Mouse (Mus musculus) regulatory T cell (primary cell): ENCODE measurements around the gene Bicc1.
"Not testable (repeated sequence)": the region's sequence is repeated elsewhere in the genome, so short reads cannot be mapped to it uniquely, and the experiment has no call there.

Experiments
- in situ Hi-C: fragments of 300-600 bp; cut with MboI, MseI; formaldehyde crosslinking; loops from one replicate; pipeline ENCODE4 v1.15.1; 2025; ENCODE audit warnings: high pct_unique_total_duplicates

Gene Bicc1

DNA sequence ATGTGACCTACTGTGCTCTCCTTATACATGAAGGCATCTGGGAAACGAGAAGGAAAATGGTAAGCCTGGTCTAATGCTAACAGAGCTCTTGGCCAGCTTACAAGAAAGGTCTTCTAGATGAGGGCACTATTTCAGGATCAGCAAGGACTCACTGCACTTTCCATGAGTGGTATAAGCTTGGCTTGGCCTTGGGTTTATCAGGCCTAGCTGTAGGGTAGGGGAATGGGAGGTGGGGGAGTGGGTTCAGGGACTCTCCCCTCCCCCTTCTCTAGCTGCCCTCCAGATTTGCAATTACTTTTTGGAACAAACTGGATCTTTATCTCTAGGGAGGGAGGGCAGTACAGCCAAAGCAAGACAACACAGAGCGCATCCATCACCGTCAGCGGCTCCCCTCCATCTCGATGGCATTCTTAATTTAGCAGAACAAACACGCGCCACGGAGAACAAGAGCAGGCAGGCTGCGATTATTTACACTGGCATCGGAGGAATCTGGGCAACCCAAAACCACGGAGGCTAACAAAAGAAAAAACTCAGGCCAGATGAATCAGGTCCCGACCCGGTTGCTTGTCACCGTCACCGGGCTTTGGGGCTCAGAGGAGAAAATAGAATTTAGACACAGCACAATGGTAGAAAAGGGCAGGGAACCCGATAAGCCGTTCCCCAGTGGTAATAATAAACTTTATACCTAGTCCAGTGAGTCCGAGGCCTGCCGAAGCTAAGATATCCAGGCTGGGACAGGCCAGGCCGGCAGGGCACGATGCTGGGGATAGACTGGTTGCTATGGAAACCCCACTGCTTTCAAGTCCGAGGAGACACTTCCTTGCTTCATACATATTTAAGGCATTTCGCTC, 210.0 kb downstream of the Bicc1 start:
- in situ Hi-C loops: loop anchor here (25.0 kb wide), 1 partner anchor 637 kb away; no protein-coding TSS in a partner anchor

DNA sequence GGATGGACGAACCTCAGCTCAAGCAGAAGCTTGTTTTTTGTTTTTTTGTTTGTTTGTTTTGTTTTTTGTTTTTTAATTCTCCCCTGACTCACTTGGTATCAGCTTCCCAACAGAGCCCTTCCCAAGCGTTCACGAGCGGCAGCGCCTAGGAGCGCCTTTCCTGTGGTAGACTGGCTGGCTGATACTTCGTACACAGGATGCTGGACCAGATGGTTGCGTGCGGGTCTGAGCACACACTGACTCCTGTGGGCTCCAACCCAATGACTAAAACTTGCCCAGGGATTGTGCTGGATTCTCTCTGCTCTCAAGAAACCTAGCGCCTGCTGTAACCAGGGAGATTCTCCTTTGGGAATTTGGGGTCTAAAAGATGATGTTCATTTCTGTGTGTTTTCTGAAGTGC, 211.2 kb downstream of the Bicc1 start:
- in situ Hi-C loops: no loop called here

DNA sequence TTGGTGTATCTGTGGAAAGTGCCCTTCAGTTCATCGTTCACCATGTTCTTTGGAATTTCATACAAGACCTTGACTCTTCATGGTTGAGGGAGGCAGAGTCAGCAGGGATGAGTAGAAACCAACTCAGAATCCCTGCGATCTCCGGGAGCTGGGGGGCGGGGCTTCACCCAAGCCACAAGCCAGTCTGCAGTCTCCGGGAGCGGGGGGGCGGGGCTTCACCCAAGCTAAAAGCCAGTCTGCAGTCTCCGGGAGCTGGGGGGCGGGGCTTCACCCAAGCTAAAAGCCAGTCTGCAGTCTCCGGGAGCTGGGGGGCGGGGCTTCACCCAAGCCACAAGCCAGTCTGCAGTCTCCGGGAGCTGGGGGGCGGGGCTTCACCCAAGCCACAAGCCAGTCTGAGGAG, 213.4 kb downstream of the Bicc1 start:
- in situ Hi-C loops: not testable (repeated sequence)

DNA sequence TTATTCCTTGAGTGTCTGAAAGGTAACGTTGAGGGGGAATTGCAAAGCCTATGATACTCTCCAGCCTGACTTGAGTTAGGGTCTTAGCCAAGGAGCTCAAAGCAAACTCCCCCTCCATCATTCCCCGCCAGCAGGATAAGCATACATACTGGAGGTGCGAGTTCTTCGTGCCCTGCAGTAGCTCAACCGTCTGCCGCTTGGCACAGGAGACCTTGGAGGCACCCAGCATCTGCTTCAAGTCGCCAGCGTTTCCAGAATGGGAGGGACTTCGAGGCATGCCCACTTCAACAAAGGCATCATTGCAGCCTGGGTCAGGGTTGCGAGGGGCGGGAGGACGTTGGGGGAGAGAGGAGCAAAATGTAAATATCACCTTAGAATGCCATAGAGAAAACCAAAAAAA, 214.4 kb downstream of the Bicc1 start:
- in situ Hi-C loops: no loop called here

DNA sequence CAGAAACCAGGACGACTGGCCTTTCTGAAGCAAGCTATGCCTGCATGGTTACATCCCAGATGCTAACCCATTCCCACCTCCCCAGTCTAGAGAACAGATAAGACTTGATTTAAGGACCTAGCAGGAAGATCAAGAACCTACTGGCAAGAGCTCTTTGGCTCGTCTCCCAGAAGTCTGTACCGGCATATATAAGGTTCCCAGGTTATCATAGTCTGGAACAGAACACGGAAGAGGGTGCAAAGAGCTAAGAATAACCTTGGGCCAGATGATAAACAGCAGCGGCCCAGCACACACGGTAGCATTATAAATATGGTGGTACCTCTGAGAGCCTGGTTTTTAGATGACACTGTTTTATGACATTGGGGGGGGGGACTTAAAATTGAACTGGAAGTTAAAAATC, 217.9 kb downstream of the Bicc1 start:
- in situ Hi-C loops: no loop called here

DNA sequence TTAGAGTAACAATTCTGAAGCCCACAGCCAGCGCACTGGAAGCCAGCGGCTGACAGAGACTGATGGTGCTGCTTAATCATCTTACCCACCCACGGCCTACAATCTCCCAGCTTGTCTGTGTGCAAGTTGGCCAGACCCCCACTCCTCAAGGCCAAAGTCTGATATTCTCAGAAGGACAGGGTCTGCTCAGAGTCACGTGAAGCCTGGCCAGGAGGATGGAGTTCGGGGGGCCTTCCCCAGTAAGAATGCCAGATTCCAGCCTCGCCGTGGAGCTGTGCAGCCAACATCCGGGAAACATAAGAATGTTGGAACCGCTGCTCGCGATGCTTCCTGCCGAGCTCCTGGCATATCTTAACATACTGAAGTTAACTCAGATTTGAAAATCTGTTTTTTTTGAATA, 219.7 kb downstream of the Bicc1 start:
- in situ Hi-C loops: no loop called here

DNA sequence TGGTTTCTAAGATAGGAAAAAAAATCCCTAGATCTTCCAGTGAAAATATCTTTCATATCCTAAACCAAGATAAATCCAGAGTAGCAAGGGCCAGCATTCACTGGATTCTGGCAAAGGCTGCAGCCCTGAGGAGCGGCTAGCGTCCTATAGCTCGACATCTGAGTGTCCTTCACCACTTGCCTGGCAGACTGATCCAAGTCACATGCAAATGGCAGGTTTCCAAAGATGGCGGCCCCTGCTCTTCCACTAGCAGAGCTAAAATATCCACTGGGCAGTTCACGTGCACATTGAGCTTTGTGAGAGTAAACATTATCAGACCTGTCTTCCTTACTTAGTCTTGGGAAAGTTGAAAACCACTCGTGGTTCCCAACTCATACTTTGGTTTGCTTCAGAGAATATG, 222.1 kb downstream of the Bicc1 start:
- in situ Hi-C loops: no loop called here

DNA sequence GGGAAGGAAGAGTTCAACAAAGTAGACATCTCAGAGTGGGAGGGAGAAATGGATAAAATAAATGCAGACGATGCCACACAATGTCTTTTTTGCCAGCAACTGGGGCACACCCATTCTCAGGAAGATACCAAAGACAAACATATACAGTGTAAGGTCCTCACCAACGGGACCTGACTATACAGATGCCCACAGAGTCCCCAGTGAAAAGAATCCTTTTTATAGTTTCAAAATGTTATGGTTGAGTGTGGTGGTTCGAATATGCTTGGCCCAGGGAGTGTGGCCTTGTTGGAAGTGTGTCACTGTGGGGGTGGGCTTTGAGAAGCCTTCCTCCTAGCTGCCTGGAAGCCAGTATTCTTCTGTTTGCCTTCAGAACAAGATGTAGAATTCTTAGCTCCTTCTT, 223.5 kb downstream of the Bicc1 start:
- in situ Hi-C loops: no loop called here

DNA sequence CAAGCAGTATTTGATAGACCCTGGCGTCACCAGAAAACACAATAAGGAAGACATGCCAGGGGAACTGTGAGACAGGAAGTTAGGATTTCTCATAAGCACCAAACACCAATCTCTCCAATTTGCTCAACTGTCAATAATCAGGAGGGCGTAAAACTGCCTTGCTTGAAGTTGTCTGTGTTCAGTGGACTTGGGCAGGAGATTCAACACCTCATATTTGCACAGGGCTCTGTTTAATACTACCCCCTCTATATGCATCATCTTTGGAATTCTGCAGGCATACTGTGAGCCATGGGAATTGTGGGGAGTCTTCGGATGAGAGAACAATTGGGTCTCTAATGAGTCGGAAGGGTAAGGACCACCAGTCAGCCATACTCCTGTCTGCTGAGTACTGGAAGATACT, 233.4 kb downstream of the Bicc1 start:
- in situ Hi-C loops: no loop called here

DNA sequence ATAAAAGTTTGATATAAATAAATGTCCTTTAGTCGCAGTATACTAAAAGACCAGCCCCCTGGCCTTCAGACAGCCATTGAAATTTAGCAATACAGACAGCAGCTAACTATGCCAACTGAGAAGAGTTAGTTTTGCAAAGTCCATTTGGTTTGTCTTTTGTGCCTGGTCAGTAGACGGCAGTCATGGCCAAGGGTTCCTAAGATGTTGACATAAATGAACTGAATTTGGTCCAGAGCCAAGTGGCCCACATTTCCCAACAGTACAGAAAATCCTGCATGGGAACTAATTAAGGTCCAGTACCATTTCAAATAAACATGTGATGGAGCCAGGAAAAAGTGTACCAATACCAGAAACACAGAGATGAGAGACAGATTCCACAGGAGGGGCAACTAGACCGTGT, 235.2 kb downstream of the Bicc1 start:
- in situ Hi-C loops: no loop called here

DNA sequence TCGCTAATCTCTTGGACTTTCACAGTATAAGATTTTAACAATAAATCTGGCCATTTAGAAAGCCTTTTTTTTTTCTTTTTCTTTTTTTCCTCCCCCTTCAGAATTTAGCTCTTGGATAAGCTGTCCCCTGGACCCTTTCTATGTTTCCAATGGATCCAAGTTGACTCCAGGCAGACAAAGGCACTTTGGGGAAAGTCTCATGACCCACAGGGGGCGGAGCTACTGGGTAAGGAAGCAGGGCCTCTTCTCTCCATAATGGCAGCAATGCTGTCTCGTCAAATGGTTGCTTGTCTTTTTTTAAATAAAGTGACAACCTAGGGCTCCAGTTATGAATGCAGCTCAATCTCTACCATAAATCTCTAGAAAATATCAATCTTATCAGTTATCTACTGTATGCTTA, 235.6 kb downstream of the Bicc1 start:
- in situ Hi-C loops: no loop called here

DNA sequence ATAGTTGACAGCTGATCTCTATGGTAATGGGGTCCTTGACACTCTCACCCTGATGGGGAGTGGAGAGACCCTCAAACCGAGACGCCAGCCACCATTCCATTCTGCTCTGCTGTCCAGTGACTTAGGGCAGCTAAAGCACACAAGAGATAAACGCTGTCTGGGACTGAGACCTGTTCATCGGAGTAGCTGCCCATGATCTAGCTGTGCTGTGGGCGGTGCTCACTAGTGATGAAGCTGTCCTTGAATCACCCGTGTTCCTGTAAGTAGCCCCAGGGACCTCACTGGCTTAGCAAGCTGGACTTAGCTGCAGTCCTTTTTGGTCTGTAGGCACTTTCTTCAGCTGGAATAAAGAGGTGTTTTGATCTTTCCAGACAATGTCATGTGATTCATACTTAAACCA, 238.0 kb downstream of the Bicc1 start:
- in situ Hi-C loops: no loop called here

DNA sequence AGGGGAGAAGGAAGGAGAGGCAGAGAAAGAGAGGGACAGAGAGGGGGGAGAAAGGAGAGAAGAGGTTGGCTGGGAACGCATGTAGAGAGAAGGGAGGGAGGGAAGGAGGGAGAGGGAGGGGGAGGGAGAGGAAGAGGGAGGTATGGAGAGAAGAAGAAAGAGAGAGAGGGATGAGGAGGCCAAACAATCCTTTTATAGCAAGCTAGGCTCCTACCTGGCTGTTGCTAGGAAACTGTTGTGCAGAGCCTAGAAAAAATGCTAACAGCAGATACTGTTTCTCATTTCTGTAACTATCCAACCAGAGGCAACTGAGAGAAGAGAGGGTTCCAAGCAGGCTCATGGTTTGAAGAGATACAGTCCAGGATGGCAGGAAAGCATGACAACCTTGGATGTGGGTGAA, 239.6 kb downstream of the Bicc1 start:
- in situ Hi-C loops: no loop called here

DNA sequence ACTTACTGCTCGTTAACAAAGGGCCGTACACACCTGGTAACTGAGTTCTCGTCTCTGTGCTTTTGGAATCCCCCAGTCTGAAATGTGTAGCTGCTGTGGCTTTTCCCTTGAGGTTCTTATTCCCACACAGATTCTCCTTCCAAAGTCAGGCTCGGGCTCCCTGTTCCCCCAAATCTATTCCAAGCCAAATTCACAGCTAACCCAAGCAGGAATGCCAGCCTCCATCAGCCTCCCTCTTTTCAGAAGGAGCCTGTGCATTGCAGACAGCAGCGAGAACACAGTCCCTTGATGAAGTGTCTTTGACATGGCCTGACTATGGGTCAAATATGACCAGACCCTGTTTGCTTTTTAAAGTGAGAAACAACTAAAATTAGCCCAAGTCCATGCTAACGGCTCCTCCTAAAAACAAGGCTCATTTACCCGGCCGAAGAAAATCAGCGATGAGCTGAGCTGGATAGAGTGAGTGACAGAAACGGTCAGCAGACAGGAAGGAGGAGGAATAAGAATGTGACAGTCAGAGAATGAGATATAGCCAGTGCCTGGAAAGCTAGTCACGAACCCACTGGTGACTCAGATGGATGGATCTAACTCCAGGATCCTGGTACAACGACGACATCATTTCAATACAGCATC, 240.4 kb downstream of the Bicc1 start:
- in situ Hi-C loops: no loop called here

DNA sequence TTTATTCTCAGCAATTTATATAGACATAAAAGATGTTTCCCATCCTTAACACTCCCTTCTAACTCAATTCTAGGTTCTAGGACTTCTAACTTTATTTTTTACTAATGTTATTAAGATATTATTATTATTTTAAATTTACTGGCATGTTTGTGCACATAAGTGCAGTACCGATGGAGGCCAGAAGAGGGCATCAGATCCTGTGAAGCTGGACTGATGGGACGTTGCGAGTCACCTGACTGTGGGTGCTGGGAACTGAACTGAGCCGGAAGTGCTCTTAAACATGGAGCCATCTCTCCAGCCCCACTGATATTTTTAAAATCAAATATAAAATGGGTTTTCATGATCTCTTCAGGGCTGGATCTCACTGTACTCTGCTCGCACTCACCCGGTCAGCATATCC, 242.8 kb downstream of the Bicc1 start:
- in situ Hi-C loops: no loop called here

DNA sequence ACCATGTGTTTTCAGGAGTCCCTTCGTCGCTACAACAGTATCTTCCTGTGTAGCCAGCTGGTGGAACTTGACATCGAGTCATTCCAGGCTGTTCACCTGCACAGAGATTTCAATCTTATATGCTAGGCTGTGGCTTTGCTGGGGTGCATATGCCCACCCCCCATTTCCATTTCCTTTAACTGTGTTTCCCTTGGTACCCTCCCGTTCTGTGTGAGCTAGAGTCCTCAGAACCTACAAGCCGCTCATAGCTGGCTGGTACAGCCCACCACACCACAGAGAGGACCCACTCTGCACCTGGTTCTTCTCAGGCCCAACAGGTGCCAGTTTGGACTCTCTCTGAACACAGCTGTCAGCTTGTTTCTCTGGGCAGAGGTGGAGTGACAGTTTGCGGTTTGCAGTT, 244.4 kb downstream of the Bicc1 start:
- in situ Hi-C loops: no loop called here

DNA sequence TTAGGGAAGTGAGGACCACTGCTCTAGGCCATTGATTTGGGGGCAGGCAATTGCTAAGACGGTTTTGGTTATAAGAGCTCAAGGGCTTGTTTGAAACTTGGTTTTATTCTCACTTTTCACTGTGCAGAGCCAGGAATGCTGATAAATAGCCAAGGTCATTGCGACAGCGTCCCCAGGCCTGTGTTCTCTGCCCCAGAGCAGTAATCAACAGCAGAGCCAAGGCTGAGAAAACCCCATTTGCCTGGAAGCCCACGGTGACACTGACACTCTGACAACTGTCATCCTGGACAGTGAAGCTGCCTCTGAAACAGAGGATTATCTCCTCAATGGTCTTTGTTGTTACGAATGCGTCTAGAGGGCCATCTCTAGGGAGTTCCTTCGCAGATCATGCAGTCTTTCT, 255.6 kb downstream of the Bicc1 start:
- in situ Hi-C loops: no loop called here

DNA sequence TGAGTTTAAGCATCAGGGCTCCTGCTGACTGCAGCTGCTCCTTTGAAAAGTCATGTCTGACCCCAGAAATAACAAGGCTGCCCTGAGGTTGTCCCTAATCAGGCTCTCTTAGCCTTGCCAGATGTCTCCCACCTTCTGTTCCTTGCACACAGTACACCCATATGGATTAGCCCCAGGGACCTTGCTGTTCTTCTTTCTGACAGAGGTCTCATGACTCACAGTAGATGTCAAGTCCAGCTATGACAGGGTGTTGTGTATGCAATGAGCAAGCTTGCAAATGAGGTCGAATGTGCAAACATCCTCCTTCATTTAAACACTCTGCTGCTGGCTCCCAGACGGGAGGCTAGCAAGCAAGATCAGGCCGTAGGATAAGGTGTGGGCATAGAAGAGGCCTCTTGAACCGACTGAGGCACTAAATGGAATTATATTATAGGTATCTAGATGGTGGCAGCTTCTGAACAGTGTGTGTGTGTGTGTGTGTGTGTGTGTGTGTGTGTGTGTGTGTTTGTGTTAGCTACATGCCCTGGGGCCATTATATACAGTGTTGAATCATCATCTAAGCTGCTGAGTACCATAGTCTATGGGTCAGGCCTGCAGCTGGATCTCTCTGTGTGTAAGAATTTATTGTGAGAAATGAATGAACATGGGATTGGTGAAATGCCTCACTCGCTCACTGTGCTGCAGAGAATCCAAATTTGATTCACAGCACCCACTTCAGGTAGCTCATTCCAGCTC, 256.6 kb downstream of the Bicc1 start:
- in situ Hi-C loops: no loop called here

DNA sequence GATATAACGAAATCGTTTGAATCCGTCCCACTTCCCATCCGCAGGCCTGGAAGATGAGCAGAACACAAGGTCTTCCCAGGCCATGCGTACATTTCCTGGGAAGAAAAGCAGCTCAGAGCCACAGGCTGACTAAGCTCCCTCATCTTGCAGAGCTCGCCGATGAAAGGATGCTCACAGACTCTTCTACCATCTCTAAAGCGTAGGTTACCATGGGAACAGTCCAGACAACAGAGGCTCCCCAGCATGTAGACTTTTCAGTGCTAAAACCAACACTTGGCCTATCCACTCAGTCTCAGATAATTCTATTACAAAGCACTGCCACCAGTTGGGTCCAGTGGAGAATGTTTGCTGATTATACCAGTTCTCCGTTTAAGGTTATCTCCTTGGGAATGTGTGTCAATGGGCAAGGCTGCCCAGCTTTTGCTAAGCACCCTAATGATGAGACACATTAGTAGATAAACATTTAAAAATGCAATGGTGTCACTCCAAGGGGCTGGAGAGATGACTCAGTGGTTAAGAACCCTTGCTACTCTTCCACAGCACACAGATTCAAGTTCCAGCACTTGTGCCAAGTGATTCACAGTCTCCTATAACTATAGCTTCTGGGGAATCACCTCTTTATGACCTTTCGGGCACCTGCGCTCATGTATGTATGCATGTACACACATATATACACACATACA, 258.2 kb downstream of the Bicc1 start:
- in situ Hi-C loops: no loop called here

DNA sequence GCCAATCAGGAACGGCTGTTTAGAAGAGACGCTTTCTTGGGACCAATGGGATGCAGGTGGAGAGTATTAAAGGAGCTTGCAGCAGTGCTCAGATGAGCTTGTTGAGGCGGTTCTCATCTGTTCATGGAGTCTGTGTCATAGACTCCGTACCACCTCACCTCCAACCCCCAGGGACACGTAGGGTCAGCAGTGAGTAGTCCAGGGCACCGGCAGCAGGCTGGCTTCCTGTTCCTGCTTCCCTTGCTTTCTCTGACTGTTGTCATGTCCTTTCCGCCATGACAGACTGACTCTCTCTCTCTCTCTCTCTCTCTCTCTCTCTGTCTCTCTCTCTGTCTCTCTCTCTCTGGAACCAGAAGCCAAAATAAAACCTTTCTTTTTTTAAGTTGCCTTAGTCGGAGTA, 263.6 kb downstream of the Bicc1 start:
- in situ Hi-C loops: no loop called here

DNA sequence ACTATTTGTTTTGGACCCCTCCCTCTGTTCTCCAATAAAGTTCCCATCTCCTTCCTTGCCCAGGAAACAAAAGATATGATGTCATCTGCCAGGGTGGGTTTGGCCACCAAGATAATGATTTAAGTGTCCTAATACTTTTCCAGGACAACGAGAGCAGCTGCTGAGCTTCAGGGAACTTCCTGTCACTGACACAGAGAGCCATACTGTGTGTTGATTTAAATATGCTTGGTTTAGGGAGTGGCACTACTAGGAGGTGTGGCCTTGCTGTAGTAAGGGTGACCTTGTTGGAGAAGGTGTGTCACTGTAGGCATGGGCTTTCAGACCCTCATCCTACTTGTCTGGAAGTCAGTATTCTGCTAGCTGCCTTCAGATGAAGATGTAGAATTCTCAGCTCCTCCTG, 281.5 kb downstream of the Bicc1 start:
- in situ Hi-C loops: no loop called here

DNA sequence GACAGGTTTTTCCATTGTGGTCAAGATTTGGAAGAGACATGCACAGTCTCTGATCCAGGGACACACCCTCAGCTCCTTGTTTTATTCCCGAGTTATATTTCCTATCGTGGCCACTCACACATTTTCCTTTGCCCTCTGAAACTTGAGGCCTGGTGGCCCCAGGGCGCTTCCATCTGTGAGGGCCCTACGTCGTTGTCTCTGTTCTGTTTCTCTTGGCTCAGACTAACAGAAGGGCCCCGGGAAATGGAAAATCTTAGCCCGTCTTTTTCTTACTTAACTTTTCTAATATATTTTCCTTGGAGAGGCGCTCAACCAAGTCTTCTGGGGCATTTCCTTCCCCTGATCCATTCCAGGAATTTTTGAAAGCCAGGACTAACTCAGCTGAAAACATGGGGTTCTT, 281.9 kb downstream of the Bicc1 start:
- in situ Hi-C loops: no loop called here
